Mouse (Mus musculus): ENCODE results near the gene Sept11. TPM values are rescaled to one million over a fixed set of nuclear protein-coding genes. Genes with fewer than 3 reads are reported as not detected.

The Sept11 gene
- polyA plus RNA-seq, 1 experiment from 2014 or later, result 42.5 TPM

GRCm38 (mm10) chr5:93048481-93049240 lies 44.6 kb upstream of the Sept11 start:
- no peaks in the 10 kb centered on the region for H3K9me3 ChIP-seq (ENCODE audit: control insufficient read depth, low read length)
- DNase-seq (ENCODE audit: low spot score), result no peak
- no peak overlapping the region for H3K9ac ChIP-seq (ENCODE audit: low read length)
- H3K36me3 ChIP-seq (ENCODE audit: control insufficient read depth, insufficient read depth, low read length), result no peaks in the 10 kb centered on the region
- no peak overlapping the region for H3K27ac ChIP-seq (replicated peaks)
- no peak overlapping the region for H3K4me2 ChIP-seq (replicated peaks; ENCODE audit: low read depth)
- no peak overlapping the region for H3K4me3 ChIP-seq (ENCODE audit: low read depth, low read length)
- ATAC-seq (ENCODE audit: low FRiP score, low TSS enrichment), result no peak
- no peak for TF ChIP-seq CTCF (IDR thresholded peaks at IDR 0.05; ENCODE audit: low read depth)
- no peak for TF ChIP-seq EP300 (optimal IDR thresholded peaks at IDR 0.05)
- peaks cover 2% of the 10 kb centered on the region; the same call in 1 of the 2 replicates for H3K27me3 ChIP-seq (ENCODE audit: control insufficient read depth, insufficient read depth, low read length)
- peaks cover 6% of the 10 kb centered on the region; the same call in 1 of the 2 replicates for H3K4me1 ChIP-seq (replicated peaks; ENCODE audit: control insufficient read depth, insufficient read depth)
- WGBS, result 66% methylated on average over 13 of the region's 13 CpGs

DNA sequence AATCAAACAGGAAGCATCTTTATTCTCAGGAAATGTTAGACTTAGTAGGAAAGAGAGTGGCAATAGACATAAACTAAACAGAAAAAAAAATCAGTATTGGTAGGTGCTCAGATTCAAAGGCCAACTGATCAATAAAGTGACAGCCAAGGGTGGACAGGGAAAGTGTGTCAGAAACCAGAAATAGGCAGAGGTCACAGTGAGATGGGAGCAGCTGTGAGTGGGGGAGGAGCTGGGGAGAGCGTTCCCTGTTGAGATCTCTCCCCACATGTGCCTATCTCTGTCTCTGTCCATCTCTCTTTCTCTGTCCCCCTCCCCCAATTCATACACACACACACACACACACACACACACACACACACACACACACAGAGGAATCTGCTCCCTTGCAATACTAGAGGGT lies 43.3 kb upstream of the Sept11 start:
- no peaks in the 10 kb centered on the region for H3K9me3 ChIP-seq (ENCODE audit: control insufficient read depth, low read length)
- peaks cover 2% of the 10 kb centered on the region; the same call in 1 of the 2 replicates for H3K27me3 ChIP-seq (ENCODE audit: control insufficient read depth, insufficient read depth, low read length)
- TF ChIP-seq CTCF (IDR thresholded peaks at IDR 0.05; ENCODE audit: low read depth) (no peak), EP300 (optimal IDR thresholded peaks at IDR 0.05) (no peak)
- ATAC-seq (ENCODE audit: low FRiP score, low TSS enrichment) (no peak), DNase-seq (ENCODE audit: low spot score) (no peak)
- H3K36me3 ChIP-seq (ENCODE audit: control insufficient read depth, insufficient read depth, low read length), result no peaks in the 10 kb centered on the region
- no peak overlapping the region for H3K9ac ChIP-seq (ENCODE audit: low read length)
- no peak overlapping the region for H3K27ac ChIP-seq (replicated peaks)
- H3K4me3 ChIP-seq (ENCODE audit: low read depth, low read length), result no peak overlapping the region
- no peaks in the 10 kb centered on the region; the same call in 1 of the 2 replicates for H3K4me1 ChIP-seq (replicated peaks; ENCODE audit: control insufficient read depth, insufficient read depth)
- WGBS, result 100% methylated on average over 1 of the region's 1 CpGs
- H3K4me2 ChIP-seq (replicated peaks; ENCODE audit: low read depth), result no peak overlapping the region

- DNase-seq (ENCODE audit: low spot score) (no peak), ATAC-seq (ENCODE audit: low FRiP score, low TSS enrichment) (no peak)
- Histone ChIP-seq H3K4me2 (replicated peaks; ENCODE audit: low read depth) (no peak overlapping the region), H3K9me3 (ENCODE audit: control insufficient read depth, low read length) (no peaks in the 10 kb centered on the region), H3K36me3 (ENCODE audit: control insufficient read depth, insufficient read depth, low read length) (no peaks in the 10 kb centered on the region), H3K9ac (ENCODE audit: low read length) (no peak overlapping the region), H3K27ac (replicated peaks) (no peak overlapping the region), H3K4me3 (ENCODE audit: low read depth, low read length) (no peak overlapping the region), H3K27me3 (ENCODE audit: control insufficient read depth, insufficient read depth, low read length) (no peaks in the 10 kb centered on the region), H3K4me1 (replicated peaks; ENCODE audit: control insufficient read depth, insufficient read depth) (no peaks in the 10 kb centered on the region)
- peak; percentile 24; the same call in 1 of the 2 replicates for TF ChIP-seq CTCF (IDR thresholded peaks at IDR 0.05; ENCODE audit: low read depth)
- no peak for TF ChIP-seq EP300 (optimal IDR thresholded peaks at IDR 0.05)
- WGBS, result 53% methylated on average over 5 of the region's 5 CpGs
These were observed 42.2 kb upstream of the Sept11 start for GRCm38 (mm10) chr5:93051041-93051440.

DNA sequence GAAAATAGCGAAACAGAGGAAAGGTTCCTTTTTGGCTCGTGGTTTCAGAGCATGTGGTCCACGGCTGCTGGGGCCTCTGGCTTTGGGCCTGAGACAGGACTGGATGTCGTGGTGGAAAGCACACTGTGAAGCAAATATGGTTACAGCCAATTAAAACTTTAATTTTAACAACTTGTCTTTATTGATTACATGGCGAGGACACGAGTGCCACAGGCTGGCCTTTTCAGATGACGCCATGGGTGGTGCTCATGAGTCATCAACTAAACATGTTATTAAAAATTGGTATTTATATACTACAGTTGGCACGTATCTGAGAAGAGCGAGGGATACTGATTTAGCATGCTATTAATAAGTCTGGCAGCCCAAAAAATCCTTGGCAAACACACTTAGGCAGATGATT lies 41.3 kb upstream of the Sept11 start:
- Histone ChIP-seq H3K9me3 (ENCODE audit: control insufficient read depth, low read length) (no peaks in the 10 kb centered on the region), H3K36me3 (ENCODE audit: control insufficient read depth, insufficient read depth, low read length) (no peaks in the 10 kb centered on the region), H3K4me2 (replicated peaks; ENCODE audit: low read depth) (no peak overlapping the region), H3K27ac (replicated peaks) (no peak overlapping the region), H3K9ac (ENCODE audit: low read length) (no peak overlapping the region), H3K4me1 (replicated peaks; ENCODE audit: control insufficient read depth, insufficient read depth) (no peaks in the 10 kb centered on the region), H3K27me3 (ENCODE audit: control insufficient read depth, insufficient read depth, low read length) (no peaks in the 10 kb centered on the region), H3K4me3 (ENCODE audit: low read depth, low read length) (no peak overlapping the region)
- WGBS, result 53% methylated on average over 9 of the region's 9 CpGs
- ATAC-seq (ENCODE audit: low FRiP score, low TSS enrichment) (no peak), DNase-seq (ENCODE audit: low spot score) (no peak)
- TF ChIP-seq CTCF (IDR thresholded peaks at IDR 0.05; ENCODE audit: low read depth) (no peak), EP300 (optimal IDR thresholded peaks at IDR 0.05) (no peak)

GRCm38 (mm10) chr5:93053606-93054397 lies 39.4 kb upstream of the Sept11 start:
- Histone ChIP-seq H3K4me2 (replicated peaks; ENCODE audit: low read depth) (no peak overlapping the region), H3K4me1 (replicated peaks; ENCODE audit: control insufficient read depth, insufficient read depth) (no peaks in the 10 kb centered on the region), H3K36me3 (ENCODE audit: control insufficient read depth, insufficient read depth, low read length) (no peaks in the 10 kb centered on the region), H3K27ac (replicated peaks) (no peak overlapping the region), H3K4me3 (ENCODE audit: low read depth, low read length) (no peak overlapping the region), H3K9me3 (ENCODE audit: control insufficient read depth, low read length) (no peaks in the 10 kb centered on the region), H3K9ac (ENCODE audit: low read length) (no peak overlapping the region), H3K27me3 (ENCODE audit: control insufficient read depth, insufficient read depth, low read length) (no peaks in the 10 kb centered on the region)
- WGBS, result 48% methylated on average over 8 of the region's 8 CpGs
- TF ChIP-seq EP300 (optimal IDR thresholded peaks at IDR 0.05), result no peak
- TF ChIP-seq CTCF (IDR thresholded peaks at IDR 0.05; ENCODE audit: low read depth), result peak; percentile 47
- DNase-seq (ENCODE audit: low spot score) (no peak), ATAC-seq (ENCODE audit: low FRiP score, low TSS enrichment) (no peak)

DNA sequence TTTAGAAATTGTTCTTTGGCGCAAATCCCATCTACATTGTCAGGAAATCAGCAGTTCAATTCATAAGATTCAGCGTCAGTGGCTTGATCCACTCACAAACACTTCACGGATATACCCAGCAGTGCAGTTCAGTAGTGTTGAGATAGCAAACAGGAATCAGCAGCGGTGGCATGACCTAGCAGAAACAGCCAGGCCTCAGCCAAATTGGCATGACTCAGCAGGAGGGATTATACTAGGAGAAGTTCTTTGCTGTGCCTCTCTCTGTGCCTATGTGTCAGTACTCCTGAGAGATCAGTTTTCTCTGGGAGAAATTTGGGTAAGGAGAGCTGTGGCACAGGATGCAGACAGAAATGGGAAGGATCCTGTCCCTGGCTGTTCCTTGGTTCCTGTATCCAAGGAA lies 32.4 kb upstream of the Sept11 start:
- H3K4me3 ChIP-seq (ENCODE audit: low read depth, low read length), result no peak overlapping the region
- no peaks in the 10 kb centered on the region for H3K4me1 ChIP-seq (replicated peaks; ENCODE audit: control insufficient read depth, insufficient read depth)
- 62% methylated on average over 4 of the region's 4 CpGs for WGBS
- TF ChIP-seq EP300 (optimal IDR thresholded peaks at IDR 0.05), result no peak
- no peak for TF ChIP-seq CTCF (IDR thresholded peaks at IDR 0.05; ENCODE audit: low read depth)
- no peaks in the 10 kb centered on the region for H3K27me3 ChIP-seq (ENCODE audit: control insufficient read depth, insufficient read depth, low read length)
- no peak overlapping the region for H3K4me2 ChIP-seq (replicated peaks; ENCODE audit: low read depth)
- H3K27ac ChIP-seq (replicated peaks), result no peak overlapping the region
- DNase-seq (ENCODE audit: low spot score), result no peak
- ATAC-seq (ENCODE audit: low FRiP score, low TSS enrichment), result no peak
- H3K9me3 ChIP-seq (ENCODE audit: control insufficient read depth, low read length), result no peaks in the 10 kb centered on the region
- H3K9ac ChIP-seq (ENCODE audit: low read length), result no peak overlapping the region
- H3K36me3 ChIP-seq (ENCODE audit: control insufficient read depth, insufficient read depth, low read length), result no peaks in the 10 kb centered on the region

Measured in stomach, postnatal 0 days (tissue).